Mouse (Mus musculus) C2C12 (cell line): ENCODE results near the gene Gse1.

Experiments
- CEBPB ChIP-seq: IDR thresholded peaks from one replicate; pipeline ENCODE4 v1.6.1; 2011; ENCODE audit warnings: low read depth, mild to moderate bottlenecking, control low read depth, moderate library complexity
- CTCF ChIP-seq: IDR thresholded peaks from one replicate; pipeline ENCODE4 v1.5.1; 2011; ENCODE audit not compliant: control insufficient read depth, insufficient read depth, insufficient read length
- FOSL1 ChIP-seq: IDR thresholded peaks from one replicate; pipeline ENCODE4 v1.8.0; 2011; ENCODE audit warnings: mild to moderate bottlenecking, low read length; ENCODE audit not compliant: poor library complexity, insufficient read depth, severe bottlenecking
- MAX ChIP-seq: IDR thresholded peaks from one replicate; pipeline ENCODE4 v1.6.1; 2011; ENCODE audit warnings: mild to moderate bottlenecking, control low read depth
- MYOD1 ChIP-seq: IDR thresholded peaks from one replicate; pipeline ENCODE4 v1.6.1; 2011; ENCODE audit warnings: low read depth; ENCODE audit not compliant: control insufficient read depth, insufficient read length
- MYOG ChIP-seq: IDR thresholded peaks from one replicate; pipeline ENCODE4 v1.6.1; 2011; ENCODE audit not compliant: control insufficient read depth, insufficient read length; ENCODE audit errors: extremely low read depth
- USF1 ChIP-seq: IDR thresholded peaks from one replicate; pipeline ENCODE4 v1.6.1; 2011; ENCODE audit warnings: low read depth, mild to moderate bottlenecking, control low read depth, moderate library complexity

- no peak for TF ChIP-seq MAX
- no peak for TF ChIP-seq CEBPB
- no peak for TF ChIP-seq CTCF
- no peak for TF ChIP-seq MYOG
- no peak for TF ChIP-seq USF1
- no peak for TF ChIP-seq MYOD1
- TF ChIP-seq FOSL1: no peak
Measured at GRCm38 (mm10) chr8:120441637-120442036, 213.4 kb downstream of the Gse1 start.
